Mouse (Mus musculus) E14TG2a.4 (cell line): ENCODE measurements around the gene Btd.

Source experiments
- CTCF ChIP-seq: conservative IDR thresholded peaks from 2 replicates; pipeline ENCODE4 v1.5.1; 2014; ENCODE audit warnings: low read length
- NANOG ChIP-seq: IDR thresholded peaks from 2 replicates; pipeline ENCODE4 v1.6.1; 2014; ENCODE audit warnings: borderline replicate concordance, low read length, mixed read lengths
- POU5F1 ChIP-seq: IDR thresholded peaks from 2 replicates; pipeline ENCODE4 v1.6.1; 2014; ENCODE audit warnings: low read length, borderline replicate concordance

GRCm38 (mm10) chr14:31696985-31697303 lies 56.1 kb downstream of the Btd start:
- TF ChIP-seq CTCF = no peak
- no peak for TF ChIP-seq NANOG
- no peak for TF ChIP-seq POU5F1
